Comparison of ENCODE assay signal across 15 mouse cellular contexts in genomic region chr2:20902981-20903645, GRCm38 (mm10).
DNase-seq lines count a peak whose midpoint lies in the region; ATAC-seq and TF ChIP-seq lines count a peak whose summit lies in the region.
"Had no signal": no experiment of that assay in that cellular context is flagged by ENCODE, and none has a peak within 500 bp of the region (broad histone marks: within the 10 kb centered on the region; RNA-seq: fewer than 3 reads in every experiment).

No protein-coding gene starts in this region.

- no peak overlapping the region for H3K9ac ChIP-seq in midbrain, postnatal 0 days (replicated peaks; ENCODE audit: low read length, poor library complexity, severe bottlenecking)
- H3K9ac ChIP-seq in midbrain, embryonic 14.5 days (replicated peaks; ENCODE audit: low read length) = no peak overlapping the region
- H3K9ac ChIP-seq in neural tube, embryonic 15.5 days (replicated peaks) = no peak overlapping the region
- H3K9ac ChIP-seq: embryonic facial prominence, embryonic 13.5 days; lung, embryonic 15.5 days had no signal

- no peaks in the 10 kb centered on the region for H3K9me3 ChIP-seq in midbrain, postnatal 0 days (ENCODE audit: low read length)
- H3K9me3 ChIP-seq in midbrain, embryonic 14.5 days (ENCODE audit: control insufficient read depth, low read length) = no peaks in the 10 kb centered on the region
- no peaks in the 10 kb centered on the region for H3K9me3 ChIP-seq in neural tube, embryonic 15.5 days (replicated peaks)
- H3K9me3 ChIP-seq: embryonic facial prominence, embryonic 13.5 days; lung, embryonic 15.5 days had no signal

- ATAC-seq in midbrain, postnatal 0 days (ENCODE audit: low FRiP score) = no peak
- no peak for ATAC-seq in midbrain, embryonic 14.5 days (ENCODE audit: low FRiP score, low TSS enrichment)
- ATAC-seq in neural tube, embryonic 15.5 days (ENCODE audit: low FRiP score) = no peak
- ATAC-seq: forebrain, embryonic 16.5 days had no signal

- H3K4me2 ChIP-seq in midbrain, postnatal 0 days (ENCODE audit: low read depth, low read length, poor library complexity, severe bottlenecking) = no peak overlapping the region
- no peak overlapping the region for H3K4me2 ChIP-seq in midbrain, embryonic 14.5 days (ENCODE audit: low read length)
- no peak overlapping the region for H3K4me2 ChIP-seq in neural tube, embryonic 15.5 days
- H3K4me2 ChIP-seq: embryonic facial prominence, embryonic 13.5 days; lung, embryonic 15.5 days had no signal

- H3K27me3 ChIP-seq in midbrain, postnatal 0 days (ENCODE audit: insufficient read depth, low read length) = no peaks in the 10 kb centered on the region
- H3K27me3 ChIP-seq in midbrain, embryonic 14.5 days (ENCODE audit: control insufficient read depth, insufficient read depth, low read length) = no peaks in the 10 kb centered on the region
- no peaks in the 10 kb centered on the region for H3K27me3 ChIP-seq in neural tube, embryonic 15.5 days (replicated peaks)
- H3K27me3 ChIP-seq: embryonic facial prominence, embryonic 13.5 days; lung, embryonic 15.5 days had no signal

- H3K36me3 ChIP-seq in midbrain, postnatal 0 days (ENCODE audit: insufficient read depth, low read length) = no peaks in the 10 kb centered on the region
- 0 out of 2 replicates have a peak, but pooled peaks cover 5% of the 10 kb centered on the region for H3K36me3 ChIP-seq in midbrain, embryonic 14.5 days (ENCODE audit: control insufficient read depth, insufficient read depth, low read length)
- no peaks in the 10 kb centered on the region for H3K36me3 ChIP-seq in neural tube, embryonic 15.5 days
- H3K36me3 ChIP-seq: embryonic facial prominence, embryonic 13.5 days; lung, embryonic 15.5 days had no signal

- no peak for TF ChIP-seq CTCF in midbrain, postnatal 0 days (IDR thresholded peaks at IDR 0.05)

- DNase-seq in gastrocnemius, adult 18-20 months (ENCODE audit: low spot score) = peak; percentile 32
- DNase-seq in gastrocnemius, postnatal 4 days (ENCODE audit: low spot score in 2 of 2) = no peak
- DNase-seq in midbrain, postnatal 0 days (ENCODE audit: low spot score) = peak; percentile 38
- no peak for DNase-seq in midbrain, embryonic 14.5 days
- DNase-seq in cerebellum, adult 18-20 months = peak; percentile 91 to 93
- DNase-seq in urinary bladder, postnatal 14 days (ENCODE audit: low spot score) = no peak
- DNase-seq in spleen, postnatal 4 days (ENCODE audit: low spot score in 2 of 2) = no peak
- DNase-seq: heart, adult 2 months; heart, postnatal 36 days; liver; spleen, adult 18-20 months had no signal

- 89% methylated on average over 11 of the region's 11 CpGs for WGBS in midbrain, postnatal 0 days
- 90% methylated on average over 11 of the region's 11 CpGs for WGBS in midbrain, embryonic 14.5 days
- WGBS in neural tube, embryonic 15.5 days = 87% methylated on average over 11 of the region's 11 CpGs

- H3K4me1 ChIP-seq in midbrain, postnatal 0 days (ENCODE audit: insufficient read depth, low read length) = no peaks in the 10 kb centered on the region
- H3K4me1 ChIP-seq in midbrain, embryonic 14.5 days (ENCODE audit: control insufficient read depth, insufficient read depth, low read length) = no peaks in the 10 kb centered on the region
- no peaks in the 10 kb centered on the region for H3K4me1 ChIP-seq in neural tube, embryonic 15.5 days
- H3K4me1 ChIP-seq: lung, embryonic 15.5 days had no signal

- no peak overlapping the region for H3K27ac ChIP-seq in midbrain, postnatal 0 days (ENCODE audit: low read depth, low read length)
- no peak overlapping the region for H3K27ac ChIP-seq in midbrain, embryonic 14.5 days (replicated peaks; ENCODE audit: low read depth, low read length)
- H3K27ac ChIP-seq in neural tube, embryonic 15.5 days (replicated peaks) = no peak overlapping the region
- H3K27ac ChIP-seq: embryonic facial prominence, embryonic 13.5 days; heart, adult 2 months; lung, embryonic 15.5 days had no signal

- H3K4me3 ChIP-seq in midbrain, postnatal 0 days (ENCODE audit: low read depth, low read length) = no peak overlapping the region
- no peak overlapping the region for H3K4me3 ChIP-seq in midbrain, embryonic 14.5 days (replicated peaks; ENCODE audit: low read depth, low read length)
- no peak overlapping the region for H3K4me3 ChIP-seq in neural tube, embryonic 15.5 days (replicated peaks)
- H3K4me3 ChIP-seq: embryonic facial prominence, embryonic 13.5 days; heart, adult 2 months; lung, embryonic 15.5 days had no signal

Comparison
In these comparisons a context has a peak if more than half of its experiments do, and no peak if none do; other contexts are left out.
1. DNase-seq: peak in gastrocnemius, adult 18-20 months (single experiment), midbrain, postnatal 0 days (single experiment) and cerebellum, adult 18-20 months (2 of 2); none in gastrocnemius, postnatal 4 days (0 of 2), midbrain, embryonic 14.5 days (single experiment), urinary bladder, postnatal 14 days (single experiment) and spleen, postnatal 4 days (0 of 2).